Mouse (Mus musculus) cerebellum, adult 18-20 months (tissue): ENCODE measurements at regions not wholly inside any gene's neighbourhood (a gene's known extent, or its start where the extent isn't known, plus 50 kb on each side); places are given as distances from the start of the nearest gene placed in this dataset.
A peak's percentile ranks its signal among the peaks of the same experiment; 100 is the strongest.

Source experiments
- DNase-seq, 2 experiments: peaks; one replicate each; pipeline ENCODE4 v3.0.0; 2021

DNA sequence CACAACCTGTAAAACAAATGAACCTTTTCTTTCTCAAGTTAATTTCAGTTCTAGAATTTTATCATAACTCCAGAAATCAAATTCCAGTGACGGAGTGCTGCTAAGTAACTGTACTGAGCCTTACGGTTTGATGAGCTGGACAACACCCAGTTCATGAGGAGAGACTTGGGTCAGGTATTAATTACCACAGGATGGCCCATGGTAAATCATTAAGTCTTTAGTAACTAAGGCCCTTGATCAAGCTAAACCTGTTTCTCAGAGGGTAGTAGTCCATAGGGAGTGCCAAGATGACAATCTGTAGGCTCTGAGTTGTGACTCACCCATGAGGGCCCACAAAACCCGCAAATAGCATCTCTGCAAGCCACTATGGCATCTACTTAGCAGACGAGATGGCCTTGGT, 101.1 kb upstream of the Arhgap5 start:
- no peak for DNase-seq

DNA sequence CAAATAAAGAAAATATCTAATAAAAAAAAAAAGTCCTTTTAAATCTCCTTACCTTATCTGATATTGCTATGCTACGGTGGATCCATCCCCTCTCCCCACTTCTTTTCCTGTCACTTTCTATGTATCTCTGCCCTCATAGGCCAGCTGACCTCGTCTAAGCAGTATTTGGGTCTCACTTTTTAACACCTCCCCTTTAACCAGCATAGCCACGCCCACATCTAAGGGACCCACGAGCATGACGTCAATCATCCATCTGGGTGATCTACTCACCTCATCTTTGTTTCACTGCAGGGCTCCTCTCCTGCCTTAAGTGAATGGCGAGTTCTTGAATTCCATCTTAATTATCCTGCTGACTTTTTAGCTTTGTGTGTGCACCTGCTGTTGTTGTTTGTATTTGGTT, 97.4 kb upstream of the Arhgap5 start:
- DNase-seq, result no peak

DNA sequence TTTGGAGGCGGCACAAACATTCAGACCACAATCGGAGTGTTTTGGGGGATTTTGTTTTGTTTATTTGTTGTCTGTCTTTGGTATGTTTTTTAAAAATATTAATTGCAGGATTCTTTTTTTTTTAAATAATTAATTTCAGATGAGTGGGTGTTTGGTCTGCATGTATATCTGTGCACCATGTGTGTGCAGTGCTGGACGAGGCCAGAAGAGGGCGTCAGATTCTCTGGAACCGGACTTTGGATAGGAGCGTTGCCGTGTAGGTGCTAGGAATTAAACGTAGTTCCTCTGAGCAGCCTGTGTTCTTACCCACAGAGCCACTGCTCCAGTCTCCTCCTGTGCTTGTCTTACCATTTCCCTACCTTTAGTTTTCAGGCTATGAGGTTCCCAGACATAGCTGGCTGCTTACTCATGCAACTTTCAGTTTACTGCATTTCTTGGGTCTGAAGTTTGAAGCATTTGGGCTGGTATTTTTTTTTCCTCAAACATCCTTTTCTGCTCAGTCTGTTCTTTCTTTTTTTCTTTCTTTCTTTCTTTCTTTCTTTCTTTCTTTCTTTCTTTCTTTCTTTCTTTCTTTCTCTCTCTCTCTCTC, 95.4 kb upstream of the Arhgap5 start:
- DNase-seq, result no peak

DNA sequence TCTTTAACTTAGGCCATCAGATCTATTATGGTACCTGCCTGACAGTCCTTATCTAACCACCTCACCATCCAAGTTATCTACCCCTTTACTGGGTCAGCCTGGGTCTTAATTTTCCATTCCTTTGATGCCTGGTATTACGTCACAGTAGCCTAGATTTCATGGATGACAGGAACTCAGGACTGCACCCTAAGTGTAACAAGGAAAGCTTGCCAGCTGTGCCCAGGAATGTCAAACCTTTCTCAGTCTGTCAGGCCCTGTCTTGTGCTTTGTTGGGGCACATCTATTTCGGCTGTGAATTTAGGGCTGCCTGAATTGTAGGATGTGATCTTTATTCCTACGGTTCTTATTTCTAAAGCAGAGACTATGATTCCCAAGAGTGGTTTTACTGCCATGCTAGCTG, 94.6 kb upstream of the Arhgap5 start:
- no peak for DNase-seq

DNA sequence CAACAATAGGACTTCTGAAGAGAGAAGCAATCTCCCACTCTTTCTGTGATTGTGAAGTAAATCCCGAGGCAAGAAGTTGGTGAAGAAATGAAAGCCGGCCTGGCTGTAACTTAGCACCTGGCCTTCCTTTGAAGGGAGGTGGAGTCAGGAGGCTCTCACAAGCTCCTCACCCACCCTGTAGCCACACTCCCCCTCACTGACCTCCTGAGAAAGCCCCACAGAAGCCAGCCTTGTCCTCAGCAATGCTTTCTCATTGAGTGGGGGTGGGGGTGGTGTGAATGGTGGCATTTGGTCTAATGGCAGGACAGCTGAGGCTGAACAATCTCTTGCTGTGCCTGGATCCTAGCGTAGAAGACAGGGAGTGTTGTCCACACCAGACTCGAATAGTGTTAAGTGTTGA, 91.6 kb upstream of the Arhgap5 start:
- no peak for DNase-seq

DNA sequence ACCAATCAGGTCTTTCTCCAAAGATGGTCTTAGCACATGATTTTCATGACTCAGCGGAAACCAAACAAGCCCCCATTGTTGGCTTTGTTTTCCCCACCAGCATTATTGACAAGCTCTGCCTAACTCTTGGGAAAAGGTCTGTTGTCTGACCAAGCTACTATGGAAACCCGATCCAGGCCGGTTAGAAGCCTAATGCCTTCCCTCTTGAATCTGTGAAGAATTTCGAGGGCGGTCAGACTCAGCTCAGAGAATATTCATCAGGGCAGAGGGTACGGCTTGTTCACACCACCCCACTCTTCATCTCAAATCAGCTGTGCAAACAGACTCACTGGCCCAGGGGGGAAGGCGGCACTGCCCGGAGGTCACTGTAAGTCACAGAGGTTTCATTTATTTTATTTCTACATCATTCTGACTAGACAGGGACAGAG, 90.7 kb upstream of the Arhgap5 start:
- DNase-seq, result no peak

DNA sequence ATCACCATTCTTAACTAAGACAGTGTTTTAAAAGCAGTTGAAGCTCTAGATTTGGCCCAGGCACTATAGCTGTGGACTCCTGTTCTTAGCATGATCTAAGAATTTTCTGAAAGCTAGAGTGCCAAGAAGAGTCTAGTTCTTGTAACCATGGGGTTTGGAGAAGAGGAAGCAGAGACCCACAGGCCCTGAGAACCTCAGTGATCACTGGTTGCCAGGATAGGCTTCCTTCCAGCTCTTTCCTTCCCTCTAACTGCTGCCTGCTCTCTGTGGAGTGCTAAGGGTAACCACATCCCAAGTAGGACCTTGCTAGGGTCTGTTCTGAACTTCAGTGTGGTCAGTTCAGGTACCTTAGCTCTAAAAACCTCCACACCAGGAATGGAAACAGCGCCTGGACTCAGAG, 81.0 kb upstream of the Arhgap5 start:
- DNase-seq, result no peak

DNA sequence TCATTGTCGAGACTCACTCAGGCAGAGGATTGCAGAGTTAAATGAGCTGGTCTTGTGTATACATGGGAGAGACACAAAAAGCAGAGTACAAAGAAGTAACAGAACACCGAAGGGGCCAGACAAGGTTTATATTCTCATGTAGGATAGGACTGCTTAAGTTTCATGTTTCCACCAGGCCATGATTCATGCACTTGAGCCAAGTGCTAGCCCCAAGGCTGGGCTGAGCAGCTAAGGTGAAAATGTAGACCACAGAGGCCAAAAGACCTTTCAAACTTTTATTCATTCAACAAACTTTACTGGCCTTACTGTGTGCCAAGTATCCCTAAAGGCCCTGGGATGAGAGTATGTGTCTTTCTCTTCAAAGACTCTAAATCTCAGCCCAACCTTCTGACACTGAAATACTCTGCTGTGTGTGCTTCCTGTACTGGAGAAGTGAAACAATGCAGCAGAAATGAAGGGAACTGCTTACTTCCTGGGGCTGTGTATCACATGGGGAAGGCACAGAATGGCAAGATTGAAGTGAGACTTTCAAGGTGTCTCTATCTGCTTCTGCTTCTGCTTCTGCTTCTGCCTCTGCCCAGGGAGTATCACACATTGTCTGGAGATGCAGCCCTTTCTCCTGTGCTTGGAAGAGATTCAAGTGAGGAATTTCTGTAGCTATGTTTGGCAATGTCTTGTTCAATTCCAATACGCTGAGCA, 79.3 kb upstream of the Arhgap5 start:
- DNase-seq, result no peak

DNA sequence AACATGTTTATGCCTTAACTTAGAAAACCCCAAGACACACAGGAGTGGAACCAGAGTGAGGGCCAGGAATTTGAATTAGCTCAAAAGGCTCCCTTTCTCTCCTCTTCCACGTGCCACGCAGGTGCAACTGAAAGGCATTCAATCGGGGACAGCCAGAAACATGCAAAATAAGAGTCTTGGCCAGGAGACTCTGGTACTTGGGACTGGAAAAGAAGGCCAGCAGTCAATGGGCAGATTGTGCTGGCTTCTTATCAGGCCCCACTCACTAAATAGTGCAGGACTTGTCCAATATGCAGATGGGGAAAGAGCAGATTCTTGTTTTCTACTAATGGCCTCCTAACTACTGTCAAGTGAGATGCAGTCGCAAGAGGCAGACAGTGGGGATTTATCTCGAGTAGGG, 73.8 kb upstream of the Arhgap5 start:
- no peak for DNase-seq

DNA sequence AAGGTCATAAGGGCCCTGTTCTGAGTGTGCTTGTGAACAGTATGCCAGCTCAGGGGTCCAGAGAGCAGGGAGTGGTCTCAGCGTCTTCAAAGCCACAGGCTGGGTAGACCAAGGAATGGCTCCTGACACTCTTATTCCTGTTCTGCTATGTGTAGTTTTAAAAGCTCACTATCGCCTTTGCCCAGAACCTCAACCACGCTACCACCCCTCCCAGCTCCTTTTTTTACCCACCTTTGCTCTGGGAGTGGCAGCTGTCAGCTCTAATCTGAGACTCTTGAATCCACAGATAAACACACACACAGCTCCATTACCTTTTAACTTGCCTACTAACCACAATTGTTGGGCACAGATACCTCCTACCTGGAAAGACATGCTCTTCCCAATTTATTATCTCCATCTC, 71.8 kb upstream of the Arhgap5 start:
- DNase-seq, result no peak

DNA sequence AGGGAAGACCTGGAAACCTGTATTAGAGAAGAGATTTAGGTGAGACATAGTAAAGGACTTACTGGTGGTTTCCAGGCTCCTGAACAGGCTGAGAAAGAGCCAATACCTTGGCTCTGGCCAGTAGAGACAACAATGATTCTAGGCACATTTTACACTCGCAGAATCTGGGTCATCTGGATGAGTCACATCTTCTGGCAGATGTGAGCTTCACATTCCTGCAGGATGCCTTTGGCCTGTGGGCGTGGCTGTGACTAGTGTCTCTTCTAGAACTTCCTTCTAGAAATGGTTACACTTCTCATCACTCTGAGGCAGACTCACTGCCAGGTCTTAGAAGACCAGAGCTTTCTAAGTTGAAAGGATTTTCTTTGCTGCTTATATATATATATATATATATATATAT, 69.8 kb upstream of the Arhgap5 start:
- DNase-seq, result no peak

DNA sequence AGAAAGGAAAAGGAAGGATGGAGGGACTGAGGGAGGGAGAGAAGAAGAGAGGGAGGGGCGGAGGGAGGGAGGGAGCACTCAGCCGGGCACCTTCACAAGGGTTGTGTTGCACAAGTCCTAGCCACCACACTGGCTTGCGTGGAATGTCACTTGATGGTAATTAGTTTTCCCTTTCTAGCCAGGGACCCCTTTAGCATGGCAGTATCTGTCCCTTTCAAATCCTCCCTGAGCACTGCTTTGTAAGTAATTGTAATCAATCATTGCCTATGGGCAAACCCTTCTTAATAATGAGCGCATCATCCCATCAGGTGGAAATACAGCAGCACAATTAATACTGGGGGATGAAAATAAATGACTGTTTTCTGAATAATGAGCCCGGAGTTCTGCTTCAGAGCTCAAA, 68.5 kb upstream of the Arhgap5 start:
- DNase-seq, result no peak

DNA sequence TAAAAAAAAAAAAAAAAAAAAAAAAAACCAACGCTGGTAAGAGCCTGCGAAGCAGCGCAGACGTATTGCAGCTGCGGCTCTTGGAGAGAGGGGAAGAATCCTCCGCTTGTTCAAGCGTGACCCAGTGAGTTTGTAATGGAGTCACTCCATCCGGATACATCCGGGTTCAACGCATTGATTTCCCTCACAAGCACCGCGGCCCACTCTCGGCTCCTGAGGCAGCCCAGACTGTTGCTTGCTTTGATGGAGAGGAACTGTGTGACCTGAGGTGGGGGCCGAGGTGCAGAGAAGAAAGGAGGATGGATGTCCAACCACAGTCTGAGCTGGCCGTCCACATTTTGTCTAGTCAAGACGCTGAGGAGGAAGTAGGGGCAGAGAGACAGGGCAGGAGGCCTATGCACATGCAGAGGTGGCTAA, 68.0 kb upstream of the Arhgap5 start:
- DNase-seq, result no peak

DNA sequence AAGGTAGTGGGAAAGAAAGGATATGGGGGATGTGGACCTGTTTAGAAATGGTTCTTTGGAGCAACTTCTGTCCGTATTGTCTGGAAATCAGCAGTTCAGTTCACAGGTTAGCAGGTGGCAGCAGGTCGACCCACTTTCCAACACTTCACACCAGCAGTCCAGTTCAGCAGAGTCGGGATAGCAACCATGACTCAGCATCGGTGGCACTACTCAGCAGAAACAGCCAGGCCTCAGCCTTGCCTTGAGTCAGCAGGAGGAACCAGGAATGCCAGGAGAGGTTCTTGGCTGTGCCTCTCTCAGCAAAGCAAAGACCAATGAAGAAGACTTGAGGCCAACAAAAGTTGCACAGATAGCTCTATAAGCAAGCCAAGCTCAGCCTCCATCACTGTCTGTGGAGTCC, 66.8 kb upstream of the Arhgap5 start:
- DNase-seq, result no peak

DNA sequence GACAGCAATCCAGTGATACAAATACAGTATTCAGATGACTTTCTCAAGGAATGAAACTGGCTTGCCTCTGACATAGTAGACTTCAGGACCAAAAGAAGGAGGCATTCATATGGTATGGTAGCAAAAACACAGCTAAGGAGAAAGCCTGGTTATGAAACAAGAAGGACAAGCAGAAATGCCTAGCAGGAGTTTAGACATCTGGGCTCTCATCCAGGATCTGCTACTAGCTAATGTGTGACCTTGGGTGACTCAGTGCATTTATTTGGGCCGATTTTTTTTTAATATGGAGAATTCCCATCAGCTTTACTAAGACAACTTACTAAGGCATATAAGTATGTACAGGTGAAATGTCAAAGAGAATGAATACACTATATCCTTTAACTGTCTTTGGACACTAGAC, 64.5 kb upstream of the Arhgap5 start:
- no peak for DNase-seq

DNA sequence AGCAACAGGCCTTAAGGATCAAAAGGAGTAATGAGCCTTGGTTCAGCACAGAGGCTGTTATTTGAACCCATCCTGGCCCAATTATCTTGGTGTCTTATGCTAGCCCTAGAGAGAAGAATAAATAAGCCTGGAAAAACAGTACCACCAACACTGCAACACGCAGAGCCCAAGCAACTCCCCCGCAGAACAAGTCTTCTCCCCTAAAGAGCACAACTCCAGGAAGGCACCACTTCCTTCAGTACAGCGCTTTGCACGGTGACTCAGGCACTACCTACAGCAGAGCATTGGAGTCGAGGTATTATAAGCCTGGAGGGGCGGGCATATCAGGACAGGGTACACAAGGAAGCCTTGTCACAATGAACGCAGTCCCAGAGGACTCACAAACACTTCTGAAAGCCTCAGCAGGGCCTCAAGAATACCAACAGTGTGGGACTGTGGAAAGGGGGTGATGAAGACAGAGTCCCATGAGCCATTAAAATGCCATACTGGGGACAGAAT, 62.9 kb upstream of the Arhgap5 start:
- no peak for DNase-seq

DNA sequence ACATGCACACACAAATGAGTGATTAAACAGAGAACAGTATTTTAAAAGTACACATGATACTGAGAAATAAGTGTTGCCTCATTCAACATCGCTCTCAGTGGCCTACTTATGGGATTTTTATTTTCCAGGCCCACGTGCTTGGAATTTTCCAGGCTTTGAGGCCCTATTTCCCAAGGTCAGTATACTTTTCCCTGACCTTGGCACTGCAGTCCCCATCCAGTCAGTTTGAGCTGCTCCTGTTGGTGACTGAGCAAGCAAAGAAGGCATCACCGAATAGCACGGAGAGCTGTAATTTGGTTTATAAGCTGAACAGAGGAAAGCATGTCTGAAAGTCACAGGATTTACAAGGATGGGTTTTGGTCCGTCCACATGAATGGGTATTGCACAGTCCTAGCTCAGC, 61.4 kb upstream of the Arhgap5 start:
- DNase-seq, result no peak

DNA sequence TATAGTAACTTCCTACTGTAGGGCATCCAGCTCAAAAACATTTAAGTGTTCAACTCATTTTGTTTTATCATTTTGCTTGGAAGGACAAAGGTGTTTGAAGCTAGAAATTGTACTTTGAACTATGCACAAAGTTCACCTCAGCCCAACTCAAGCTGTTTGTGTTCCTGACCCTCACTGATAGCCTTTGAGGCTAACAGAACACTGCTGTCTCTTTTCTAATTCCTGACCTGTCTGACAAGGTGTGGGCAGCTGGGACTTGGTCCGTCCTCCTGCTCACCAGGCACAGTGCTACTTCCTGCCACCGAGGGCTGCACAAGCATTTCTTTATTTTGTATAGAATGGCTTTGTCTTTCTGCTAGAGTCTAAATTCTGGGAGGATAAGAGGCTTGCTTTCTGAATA, 58.0 kb upstream of the Arhgap5 start:
- DNase-seq, result no peak

DNA sequence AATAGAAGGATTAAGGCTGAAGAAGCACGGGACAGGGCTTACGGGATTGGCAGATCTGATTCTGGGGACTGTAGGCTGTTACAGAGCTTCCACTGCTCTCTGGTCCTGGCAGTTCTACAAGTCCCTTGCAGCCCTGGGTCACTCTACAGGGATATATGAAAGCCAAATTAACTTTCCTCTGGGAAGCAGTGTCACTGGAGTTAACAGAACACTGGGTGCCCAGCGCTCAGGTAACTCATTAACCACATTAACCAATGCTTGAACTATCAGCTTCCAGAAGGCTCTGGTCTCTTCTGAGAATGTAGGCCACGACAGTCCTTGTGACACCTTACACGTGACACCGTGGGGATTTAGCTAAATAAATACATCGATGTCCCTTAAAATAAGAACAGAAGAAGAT, 57.3 kb upstream of the Arhgap5 start:
- DNase-seq, result no peak

DNA sequence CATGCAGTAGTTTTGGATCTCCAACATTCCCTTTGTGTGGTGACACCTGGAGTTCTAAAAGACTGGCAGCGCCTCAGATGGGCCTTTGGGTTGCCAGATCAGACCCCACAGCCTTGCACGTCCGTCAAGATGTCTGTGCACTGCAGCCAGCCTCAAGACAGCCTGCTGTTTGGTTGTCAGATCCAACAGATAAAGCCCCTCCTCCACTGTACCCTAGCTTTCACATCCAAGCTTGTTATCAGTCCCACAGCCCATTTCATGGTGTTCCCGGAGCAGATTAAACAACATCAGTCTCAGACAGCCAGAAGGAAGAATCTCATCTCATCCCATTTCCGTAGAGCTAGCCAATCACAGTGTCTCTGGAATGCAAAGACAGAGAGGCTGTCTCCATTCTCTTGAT, 56.3 kb upstream of the Arhgap5 start:
- DNase-seq, result no peak

DNA sequence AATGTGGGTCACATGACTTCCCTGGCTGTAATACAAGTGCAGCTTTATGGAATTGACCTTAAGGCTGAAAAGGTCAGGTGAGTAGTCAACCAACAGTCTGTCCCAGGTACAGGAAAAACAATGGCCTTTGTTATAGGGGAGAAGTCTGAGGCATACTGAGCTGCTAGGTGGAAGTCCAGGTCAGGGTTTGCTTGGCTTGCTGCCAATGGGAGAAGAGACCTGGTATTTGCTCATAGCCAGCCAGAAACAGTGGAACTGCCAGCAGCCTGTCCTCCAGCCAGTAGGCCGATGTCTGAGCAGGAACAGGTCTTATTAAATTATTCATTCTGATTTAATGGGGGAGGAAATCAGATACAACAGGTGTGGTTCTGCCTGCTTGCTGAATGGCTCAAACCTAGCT, 55.6 kb upstream of the Arhgap5 start:
- DNase-seq, result peak; percentile 7 to 11

DNA sequence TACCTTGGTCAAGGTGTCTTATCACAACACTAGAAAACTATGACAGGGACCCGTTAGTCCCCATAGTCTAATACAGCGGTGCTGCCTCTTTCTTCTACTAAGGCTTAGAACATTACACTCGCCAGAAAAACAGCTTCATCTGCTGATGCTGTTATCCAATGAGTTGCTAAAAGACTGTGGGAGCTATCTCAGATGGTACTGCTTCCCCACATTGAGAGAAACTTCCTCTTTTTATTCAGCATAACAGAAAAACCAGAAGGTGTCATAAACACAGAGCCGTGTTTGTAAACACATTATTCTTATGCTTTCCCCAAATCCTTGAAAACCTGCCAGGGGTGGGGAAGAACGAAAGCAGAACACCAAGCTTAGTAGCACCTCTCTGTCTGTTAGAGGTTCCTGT, 49.9 kb upstream of the Arhgap5 start:
- DNase-seq, result no peak
